Mouse (Mus musculus): Measurements from ENCODE around the gene Gm49369.
"Not testable (repeated sequence)": the region's sequence is repeated elsewhere in the genome, so short reads cannot be mapped to it uniquely, and the experiment has no call there.

The Gm49369 gene

DNA sequence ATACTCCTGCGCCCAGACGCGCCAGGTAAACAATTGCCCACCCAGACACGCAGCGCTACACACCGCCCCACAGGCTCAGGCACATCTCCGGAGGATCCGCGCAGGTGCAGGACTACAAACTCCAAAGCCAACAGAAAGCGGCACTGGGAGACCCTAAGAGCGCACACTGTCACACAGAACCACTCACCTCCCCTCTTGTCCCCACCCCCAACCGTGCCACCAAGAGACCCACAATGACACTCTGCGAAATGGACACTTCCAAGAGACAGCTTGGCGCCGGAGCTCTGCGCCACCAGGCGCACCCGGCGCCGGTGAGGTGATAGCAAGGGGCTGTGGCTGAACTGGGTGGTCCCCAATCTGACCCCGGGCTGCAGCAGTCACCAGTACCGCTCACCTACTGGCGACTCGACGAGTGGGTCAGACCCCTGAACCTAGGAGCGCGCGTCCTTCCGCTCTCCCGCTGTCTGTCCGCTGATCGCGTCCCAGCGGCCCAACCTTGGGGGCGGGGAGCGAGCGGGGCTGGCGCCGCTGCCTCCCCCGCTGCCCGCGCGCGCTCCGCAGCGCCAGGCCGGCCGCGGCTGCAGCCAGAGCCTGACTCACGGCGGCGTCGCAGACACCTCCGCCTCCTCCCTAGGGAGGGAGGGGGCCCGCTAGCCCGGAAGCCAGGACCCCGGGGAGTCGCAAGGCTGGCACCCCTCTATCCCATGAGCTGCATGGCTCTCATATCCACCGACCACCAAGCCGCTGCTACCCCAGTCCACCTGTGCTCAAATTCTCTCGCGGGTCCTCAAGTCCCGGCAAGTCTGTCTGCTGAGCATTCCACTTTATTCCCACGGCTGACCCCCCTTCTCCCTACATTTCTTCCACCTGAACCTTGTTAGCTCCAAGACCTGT lies 10.5 kb downstream of the Gm49369 start:
- no peak for DNase-seq

- DNase-seq = peak in 1 of 2 experiments; percentile 3
These were observed 11.1 kb downstream of the Gm49369 start for GRCm38 (mm10) chr7:142371398-142371767.

GRCm38 (mm10) chr7:142370937-142371336 lies 11.5 kb downstream of the Gm49369 start:
- DNase-seq = peak in 1 of 2 experiments; percentile 3

- DNase-seq = no peak
These were observed 12.6 kb downstream of the Gm49369 start for GRCm38 (mm10) chr7:142369820-142370219.

GRCm38 (mm10) chr7:142368856-142369255 lies 13.6 kb downstream of the Gm49369 start:
- DNase-seq = no peak

GRCm38 (mm10) chr7:142363107-142363506 lies 19.4 kb downstream of the Gm49369 start:
- DNase-seq = no peak

- DNase-seq = no peak
These were observed 21.7 kb downstream of the Gm49369 start for GRCm38 (mm10) chr7:142360743-142361142.

DNA sequence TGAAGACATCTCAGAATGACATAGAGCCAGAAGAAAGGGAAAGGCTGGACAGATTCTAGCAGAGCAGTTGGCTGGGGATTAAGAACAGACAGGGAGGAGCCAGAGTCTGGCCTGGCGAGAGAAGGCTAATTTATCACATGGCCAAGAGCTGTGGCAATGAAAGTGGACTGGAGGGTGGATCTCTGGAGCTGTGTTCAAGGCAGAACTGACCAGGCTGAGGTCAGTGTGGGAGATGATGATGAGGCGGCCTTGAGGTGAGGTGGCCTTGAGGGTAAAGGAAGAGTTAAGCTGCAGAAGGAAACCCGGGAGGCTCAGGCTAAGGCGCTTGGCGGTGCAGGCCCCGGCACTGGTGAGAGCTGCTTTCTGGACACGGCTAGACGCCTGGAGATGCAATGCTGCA lies 23.3 kb downstream of the Gm49369 start:
- DNase-seq = no peak

- no peak for DNase-seq
These were observed 24.9 kb downstream of the Gm49369 start for GRCm38 (mm10) chr7:142357566-142357965.

DNA sequence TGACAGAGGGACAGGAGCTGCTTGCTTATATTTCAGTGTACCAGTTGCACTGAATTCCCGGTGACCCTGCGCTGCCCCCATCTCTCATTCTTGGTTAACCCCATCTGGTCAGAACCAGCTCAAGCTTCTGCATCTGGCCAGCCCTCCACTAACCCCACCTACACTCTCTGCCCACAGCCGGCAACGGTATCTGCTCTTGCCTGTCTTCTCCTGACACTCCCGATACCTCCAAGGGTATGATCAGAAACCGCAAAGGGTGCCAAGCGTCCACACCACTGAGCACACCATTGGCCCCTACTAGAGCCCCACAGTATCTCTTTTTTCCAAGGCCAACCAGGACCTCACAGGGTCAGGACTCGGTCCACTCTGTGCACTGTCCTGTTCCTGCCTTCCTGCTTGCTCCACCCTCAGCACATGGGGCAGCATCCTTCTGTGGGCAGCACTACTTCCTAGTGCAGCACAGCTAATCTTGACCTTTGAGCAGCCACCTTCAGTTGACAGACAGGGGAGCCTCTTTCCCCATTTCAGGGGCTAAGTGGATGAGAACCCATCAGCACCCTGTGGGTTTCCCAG lies 27.7 kb downstream of the Gm49369 start:
- DNase-seq = no peak

- DNase-seq = no peak
These were observed 28.6 kb downstream of the Gm49369 start for GRCm38 (mm10) chr7:142353854-142354253.

DNA sequence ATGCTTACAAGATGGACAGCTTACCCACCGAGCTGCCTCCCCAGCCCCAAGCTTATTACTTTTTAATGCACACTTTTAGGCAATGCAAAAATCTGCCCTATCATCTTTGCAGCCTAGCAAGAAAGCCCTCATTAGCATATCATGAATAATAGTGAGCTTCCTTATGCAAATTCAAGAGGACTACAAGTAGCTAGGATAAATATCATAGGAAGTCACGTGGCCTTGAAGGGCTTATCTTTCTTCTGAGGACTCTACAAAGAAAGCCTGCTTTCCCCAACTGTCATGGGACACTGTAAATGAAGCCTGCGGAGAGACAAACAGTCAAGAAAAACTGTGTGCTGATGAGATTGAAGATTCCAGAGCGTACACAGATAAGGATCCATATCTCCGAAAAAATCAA lies 30.9 kb downstream of the Gm49369 start:
- DNase-seq = no peak

DNA sequence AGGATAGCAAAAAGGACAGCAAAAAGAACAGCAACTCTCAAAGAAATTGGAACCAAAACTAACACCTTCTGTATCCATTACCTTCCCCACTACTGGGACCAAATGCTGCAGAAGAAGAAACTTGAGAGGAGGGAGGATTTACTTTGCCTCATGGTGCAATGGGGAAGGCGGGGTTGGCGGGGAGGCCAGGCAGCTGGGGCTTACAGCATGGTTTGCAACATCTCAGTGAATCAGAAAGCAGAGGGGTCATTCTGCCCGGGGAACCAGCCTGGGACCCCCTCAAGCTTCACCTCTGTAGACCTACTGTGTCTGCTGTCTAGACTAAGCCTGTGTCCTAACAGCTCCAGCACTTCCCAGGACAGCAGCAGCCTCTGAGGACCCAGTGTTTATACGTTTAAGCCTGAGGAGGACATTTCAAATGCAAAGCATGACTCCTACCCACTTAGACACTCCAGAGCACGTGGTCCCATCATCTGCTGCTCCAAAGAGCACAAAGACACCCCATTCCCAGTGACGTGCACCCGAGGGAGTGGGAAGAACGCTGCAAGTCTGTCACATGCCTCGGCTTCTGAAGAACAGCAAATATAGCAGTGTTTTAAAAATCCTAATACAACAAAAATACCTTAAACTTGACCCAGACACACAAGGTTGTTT lies 33.0 kb downstream of the Gm49369 start:
- no peak for DNase-seq

GRCm38 (mm10) chr7:142347542-142347941 lies 34.9 kb downstream of the Gm49369 start:
- DNase-seq = no peak

DNA sequence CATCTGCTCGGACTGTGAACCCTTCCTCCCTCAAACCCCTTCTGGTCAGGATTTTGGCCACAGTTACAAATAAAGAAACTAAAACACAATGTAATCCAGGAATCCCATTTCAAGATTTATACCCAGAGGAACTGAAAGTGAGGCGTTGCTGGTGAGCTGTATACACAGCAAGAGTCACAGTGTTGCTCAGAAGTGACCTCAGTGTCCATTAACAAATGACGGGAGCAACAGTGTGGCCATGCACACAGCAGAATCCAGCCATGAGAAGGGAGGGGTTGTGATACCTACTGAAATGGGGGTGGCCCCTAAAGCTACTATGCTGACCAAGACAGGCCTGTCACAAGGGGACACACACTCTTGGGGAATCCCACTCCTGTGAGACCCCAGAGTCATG lies 40.2 kb downstream of the Gm49369 start:
- no peak for DNase-seq

GRCm38 (mm10) chr7:142341564-142342246 lies 40.8 kb downstream of the Gm49369 start:
- DNase-seq = no peak

- peak; percentile 53 to 62 for DNase-seq
These were observed 42.0 kb downstream of the Gm49369 start for GRCm38 (mm10) chr7:142340269-142340970.

DNA sequence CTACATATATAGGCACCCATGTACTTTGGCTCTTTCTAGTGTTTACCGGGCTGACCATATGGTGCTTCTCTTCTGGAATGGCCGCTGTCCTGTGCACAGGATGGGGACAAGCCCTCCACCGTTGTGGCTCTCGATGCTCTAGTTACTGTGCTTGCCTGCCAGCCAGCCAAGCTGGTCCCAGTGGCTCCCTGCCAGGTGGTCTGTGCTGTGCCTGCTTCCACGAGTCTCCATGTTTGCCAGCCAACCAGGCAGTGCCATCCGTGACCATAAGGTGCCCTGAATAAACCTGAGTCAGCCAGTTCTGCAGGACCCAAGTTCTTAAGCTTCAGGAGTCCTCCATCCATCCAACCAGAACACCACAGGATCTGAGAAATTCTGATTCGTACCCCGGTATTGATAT lies 47.3 kb downstream of the Gm49369 start:
- DNase-seq = no peak

DNA sequence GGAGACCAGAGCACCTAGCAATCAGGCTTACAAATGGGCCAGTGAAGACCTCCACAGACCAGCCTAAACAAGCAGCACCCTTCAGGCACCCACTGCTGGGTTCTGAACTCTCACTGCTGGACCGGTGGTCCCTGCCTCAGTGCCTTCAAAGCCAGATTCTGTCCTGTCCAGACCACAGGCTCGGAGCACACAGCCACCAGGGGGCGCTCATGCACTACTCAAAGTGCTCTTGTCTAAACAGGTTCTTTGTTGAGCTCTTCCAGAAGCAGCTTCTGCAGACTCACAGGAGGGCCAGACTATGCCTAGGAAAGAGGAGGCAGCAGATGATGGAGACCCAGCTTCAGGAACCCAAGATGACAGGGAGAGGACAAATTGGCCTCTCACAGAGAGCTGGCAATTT lies 48.2 kb downstream of the Gm49369 start:
- DNase-seq = peak; percentile 67 to 87

GRCm38 (mm10) chr7:142332741-142333140 lies 49.7 kb downstream of the Gm49369 start:
- not testable (repeated sequence) for DNase-seq

DNA sequence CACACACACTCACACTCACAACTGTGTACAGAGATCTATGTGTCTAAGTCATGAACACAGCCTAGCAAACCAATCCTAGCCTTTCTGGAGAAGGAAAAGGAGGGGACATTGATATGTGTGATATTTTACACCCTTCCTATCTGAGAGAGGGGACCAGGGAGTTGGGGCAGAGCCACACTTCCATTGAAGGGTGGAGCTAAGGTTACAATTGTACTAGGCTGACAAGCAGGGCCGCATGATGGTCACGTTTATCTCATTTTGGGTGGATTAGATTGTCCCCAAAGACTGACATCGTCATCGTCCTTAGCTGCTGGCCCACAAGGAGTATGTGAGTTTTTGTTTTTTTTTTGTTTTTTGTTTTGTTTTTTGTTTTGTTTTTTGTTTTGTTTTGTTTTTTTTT lies 51.2 kb downstream of the Gm49369 start:
- DNase-seq = no peak

DNA sequence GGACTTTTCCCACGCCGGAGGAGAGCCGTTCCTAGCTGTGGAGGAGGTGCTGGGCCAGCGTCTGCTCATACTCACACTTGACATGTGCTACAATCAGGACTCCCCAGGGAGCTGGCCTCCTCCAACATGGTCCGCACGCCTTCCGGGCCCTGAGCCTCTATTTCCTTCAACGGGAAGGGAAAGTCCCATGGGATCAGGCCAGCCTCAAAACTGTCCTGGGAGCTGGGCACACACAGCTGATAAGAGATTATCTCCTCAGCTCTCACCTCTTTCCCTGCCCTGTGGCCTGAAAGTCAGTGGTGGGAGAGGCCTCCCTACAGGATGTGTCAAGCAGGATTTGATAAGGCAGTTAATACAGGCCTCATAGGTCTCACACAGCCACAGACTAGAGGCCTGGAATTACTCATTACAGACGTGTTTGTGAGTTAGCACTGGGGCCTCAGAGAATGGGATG lies 52.2 kb downstream of the Gm49369 start:
- no peak for DNase-seq

DNA sequence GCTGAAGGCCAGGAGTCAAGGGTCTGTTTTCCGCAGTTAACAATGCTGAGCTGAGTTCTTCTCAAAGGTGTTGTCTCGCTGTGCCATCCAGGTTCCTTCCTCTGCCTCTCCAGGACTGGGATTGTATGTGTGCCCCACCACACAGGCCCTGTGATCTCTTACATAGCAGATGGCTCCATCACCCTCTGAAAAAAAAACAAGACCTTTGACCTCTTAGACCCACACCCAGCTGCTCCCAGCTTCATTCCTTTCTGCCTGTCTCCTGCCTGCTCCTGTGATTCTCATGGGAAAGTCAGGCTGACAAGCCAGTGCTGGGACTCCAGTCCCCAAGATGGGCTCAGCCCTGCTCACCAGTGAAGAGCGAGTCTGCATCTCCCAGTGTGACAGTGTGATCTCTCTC lies 54.0 kb downstream of the Gm49369 start:
- DNase-seq = no peak
